Mouse (Mus musculus) CH12.LX (cell line): ENCODE data around the gene Atp5b. TPM values are rescaled to one million over a fixed set of nuclear protein-coding genes. Genes with fewer than 3 reads are reported as not detected.
"Not testable (repeated sequence)": the region's sequence is repeated elsewhere in the genome, so short reads cannot be mapped to it uniquely, and the experiment has no call there.

Experiments
- DNase-seq: peaks from one replicate; pipeline ENCODE4 v3.0.0-alpha.2; 2013; ENCODE audit errors: extremely low read depth
- H3K27ac ChIP-seq: 2 replicates; pipeline ENCODE4 v1.5.1; 2012; ENCODE audit warnings: low read depth, mild to moderate bottlenecking, control low read depth, moderate library complexity; ENCODE audit not compliant: insufficient read depth
- H3K27me3 ChIP-seq: replicated peaks from 2 replicates; pipeline ENCODE3; 2012; ENCODE audit warnings: inconsistent platforms
- H3K36me3 ChIP-seq, 2 experiments: replicated peaks in 1 of 2; 2 replicates each; pipeline versions ENCODE3 to v1.6.1; 2012; ENCODE audit warnings: inconsistent platforms in 1 of 2, low read length in 1 of 2, mild to moderate bottlenecking in 1 of 2, mixed read lengths in 1 of 2, moderate library complexity in 1 of 2; ENCODE audit not compliant: control insufficient read depth in 1 of 2, insufficient read depth in 1 of 2
- H3K4me1 ChIP-seq, 2 experiments: 2 replicates each; pipeline ENCODE4 v1.6.1; 2012; ENCODE audit warnings: inconsistent platforms in 1 of 2, moderate library complexity in 1 of 2; ENCODE audit not compliant: insufficient read depth in 2 of 2, control insufficient read depth in 1 of 2
- H3K4me2 ChIP-seq: 2 replicates; pipeline ENCODE4 v1.6.1; 2012; ENCODE audit warnings: low read depth, mild to moderate bottlenecking, control low read depth; ENCODE audit not compliant: poor library complexity, insufficient read depth, severe bottlenecking
- H3K4me3 ChIP-seq, 3 experiments: fragments of 150-350 bp in 1 of 3; sonication (generic) in 1 of 3; replicated peaks in 1 of 3; 2 replicates each; pipeline versions ENCODE3 to v1.5.1; 2011 to 2012; ENCODE audit warnings: low read depth in 2 of 3, low read length in 2 of 3, mild to moderate bottlenecking in 2 of 3, moderate library complexity in 2 of 3, control low read depth in 1 of 3, improper control_type of control experiment in 1 of 3, inconsistent platforms in 1 of 3, mixed read lengths in 1 of 3; ENCODE audit not compliant: poor library complexity in 1 of 3
- H3K79me2 ChIP-seq: replicated peaks from 2 replicates; pipeline ENCODE4 v1.6.1; 2012; ENCODE audit warnings: mild to moderate bottlenecking, moderate library complexity; ENCODE audit not compliant: control insufficient read depth, poor library complexity, insufficient read depth, severe bottlenecking; ENCODE audit errors: extremely low read depth
- H3K9ac ChIP-seq: 2 replicates; pipeline ENCODE4 v1.6.1; 2012; ENCODE audit warnings: low read depth, mild to moderate bottlenecking, control low read depth, moderate library complexity; ENCODE audit not compliant: insufficient read depth
- H3K9me3 ChIP-seq: replicated peaks from 2 replicates; pipeline ENCODE3; 2012; ENCODE audit warnings: low read length, inconsistent platforms, mixed read lengths
- MAZ ChIP-seq: IDR thresholded peaks from 2 replicates; pipeline ENCODE4 v1.6.1; 2012; ENCODE audit warnings: low read depth, mild to moderate bottlenecking, inconsistent platforms, low read length, improper control_type of control experiment, moderate library complexity
- POLR2A ChIP-seq: IDR thresholded peaks from 2 replicates; pipeline ENCODE4 v1.6.1; 2011; ENCODE audit warnings: low read depth, mild to moderate bottlenecking, improper control_type of control experiment, low read length
- POLR2AphosphoS2 ChIP-seq: IDR thresholded peaks from 2 replicates; pipeline ENCODE4 v1.6.1; 2011; ENCODE audit warnings: low read depth, low read length, improper control_type of control experiment
- SMC3 ChIP-seq: IDR thresholded peaks from 2 replicates; pipeline ENCODE4 v1.6.1; 2011; ENCODE audit warnings: low read depth, low read length, improper control_type of control experiment
- ZKSCAN1 ChIP-seq: IDR thresholded peaks from 2 replicates; pipeline ENCODE4 v1.6.1; 2012; ENCODE audit warnings: low read depth, inconsistent platforms, low read length, improper control_type of control experiment, borderline replicate concordance
- ZMIZ1 ChIP-seq: IDR thresholded peaks from 2 replicates; pipeline ENCODE4 v1.6.1; 2012; ENCODE audit warnings: low read depth, mild to moderate bottlenecking, inconsistent platforms, low read length, improper control_type of control experiment
- ZNF384 ChIP-seq: IDR thresholded peaks from 2 replicates; pipeline ENCODE4 v1.6.1; 2012; ENCODE audit warnings: low read depth, low read length, improper control_type of control experiment, inconsistent platforms
- dilution Hi-C: fragments of 300-500 bp; cut with MboI; formaldehyde crosslinking; loops from 2 replicates; pipeline ENCODE4 v1.14.3; 2020; ENCODE audit warnings: low sequenced_read_pairs; ENCODE audit not compliant: extremely low pct_unique_long_range_greater_than_20kb, extremely low pct_ligation_motif_present
- in situ Hi-C: fragments of 300-500 bp; cut with MboI; formaldehyde crosslinking; loops from 3 replicates; pipeline ENCODE4 v1.14.3; 2019; ENCODE audit warnings: low sequenced_read_pairs, low pct_ligation_motif_present, low pct_unique_long_range_greater_than_20kb, mixed read lengths
- polyA plus RNA-seq: library from polyadenylated mRNA; unstranded; fragments of >175 nt; gene quantifications from 2 replicates; pipeline ENCODE4 v1.2.1, GENCODE M21; 2012; ENCODE audit warnings: low read depth; ENCODE audit not compliant: insufficient read length
- total RNA-seq, 2 experiments: library from RNA; depleted of rRNA; stranded (reverse); fragments of 300-350 nt in 1 of 2; fragments of >200 nt in 1 of 2; gene quantifications; 2 replicates each; pipeline ENCODE4 v1.2.3; 2012 to 2014

Atp5b gene
- total and polyA plus RNA-seq, 3 experiments: 1,607 to 1,775 (median 1,695) TPM

DNA sequence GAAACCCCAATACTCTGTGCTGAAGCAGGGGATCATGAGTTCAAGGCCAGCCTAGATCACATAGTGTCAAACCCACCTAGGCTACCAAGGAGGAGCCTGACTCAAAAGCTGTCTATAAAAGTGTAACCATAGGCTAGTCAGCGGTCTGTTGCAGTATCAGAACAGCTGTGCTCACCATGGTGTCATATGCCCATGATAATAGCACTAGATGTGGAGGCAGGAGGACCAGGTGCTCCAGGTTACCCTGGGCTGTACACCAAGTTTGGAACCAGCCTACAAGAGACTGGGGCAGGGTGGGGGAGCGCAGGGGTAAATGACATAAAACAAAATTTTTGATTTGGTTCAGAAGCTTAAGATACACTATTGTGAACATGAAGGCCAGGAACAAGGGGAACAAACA is 33.3 kb upstream of the Atp5b start:
- no peaks in the 10 kb centered on the region for H3K9me3 ChIP-seq
- DNase-seq: no peak
- H3K27ac ChIP-seq: no peak overlapping the region; the same call in 1 of the 2 replicates
- H3K36me3 ChIP-seq: peaks cover 44 to 63% of the 10 kb centered on the region in 2 experiments
- dilution Hi-C loops: no loop called here
- TF ChIP-seq POLR2A (peak; percentile 41), MAZ (no peak), ZKSCAN1 (no peak)
- peaks cover 18% of the 10 kb centered on the region for H3K79me2 ChIP-seq
- H3K9ac ChIP-seq: no peak overlapping the region
- H3K4me1 ChIP-seq: peaks cover 0 to 3% of the 10 kb centered on the region in 2 experiments; a peak in 2 of 4 replicates
- H3K4me3 ChIP-seq: no peak overlapping the region
- H3K27me3 ChIP-seq: no peaks in the 10 kb centered on the region
- no peak overlapping the region for H3K4me2 ChIP-seq
- in situ Hi-C loops: no loop called here

DNA sequence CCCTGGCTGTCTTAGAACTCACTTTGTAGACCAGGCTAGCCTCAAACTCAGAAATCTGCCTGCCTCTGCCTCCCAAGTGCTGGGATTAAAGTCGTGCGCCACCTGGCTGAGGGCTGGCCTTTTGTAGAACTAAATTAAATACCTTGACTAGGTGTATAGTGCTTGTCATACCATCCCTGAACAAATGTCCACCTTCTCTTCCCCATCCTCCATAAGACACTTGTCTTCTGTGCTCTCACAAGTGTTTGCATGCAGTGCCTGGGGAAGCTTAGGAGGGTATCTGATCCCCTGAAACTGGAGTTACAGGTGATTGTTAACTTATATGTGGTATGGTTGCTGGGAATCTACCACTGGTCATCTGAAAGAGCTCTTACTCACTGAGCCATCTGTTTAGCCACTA is 32.7 kb upstream of the Atp5b start:
- H3K4me3 ChIP-seq: no peak overlapping the region
- H3K4me1 ChIP-seq: no peaks in the 10 kb centered on the region
- no peak for DNase-seq
- peaks cover 40 to 57% of the 10 kb centered on the region in 2 experiments for H3K36me3 ChIP-seq
- H3K27me3 ChIP-seq: no peaks in the 10 kb centered on the region
- peak; percentile 62; the same call in 1 of the 2 replicates for TF ChIP-seq POLR2AphosphoS2
- TF ChIP-seq ZMIZ1: peak; percentile 66; the same call in 1 of the 2 replicates
- TF ChIP-seq ZKSCAN1: no peak
- in situ Hi-C loops: no loop called here
- peaks cover 14% of the 10 kb centered on the region for H3K79me2 ChIP-seq
- no peaks in the 10 kb centered on the region for H3K9me3 ChIP-seq
- no peak overlapping the region for H3K9ac ChIP-seq
- dilution Hi-C loops: no loop called here
- H3K4me2 ChIP-seq: no peak overlapping the region
- H3K27ac ChIP-seq: no peak overlapping the region

DNA sequence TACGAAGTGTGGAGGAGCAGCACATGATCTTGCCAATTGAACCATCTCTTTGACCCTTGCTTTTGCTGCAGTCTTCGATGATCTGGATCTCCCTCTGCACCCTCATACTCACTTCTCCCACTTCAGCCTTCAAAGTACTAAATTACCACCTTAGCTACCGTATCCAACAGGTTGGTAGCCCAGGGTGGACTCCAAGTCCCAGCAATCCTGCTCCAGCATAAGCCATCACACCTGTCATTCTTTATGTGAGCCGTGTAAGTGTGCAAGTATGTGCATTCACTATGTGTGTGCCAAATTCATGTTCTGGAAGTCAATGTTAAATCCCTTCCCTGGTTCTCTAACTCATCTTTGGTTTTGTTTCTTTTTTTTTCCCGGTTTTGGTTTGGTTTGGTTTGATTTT is 31.5 kb upstream of the Atp5b start:
- no peaks in the 10 kb centered on the region for H3K9me3 ChIP-seq
- no peaks in the 10 kb centered on the region for H3K27me3 ChIP-seq
- H3K4me1 ChIP-seq: no peaks in the 10 kb centered on the region
- H3K9ac ChIP-seq: no peak overlapping the region
- no peak overlapping the region for H3K4me3 ChIP-seq
- H3K27ac ChIP-seq: no peak overlapping the region
- H3K36me3 ChIP-seq: peaks cover 29 to 45% of the 10 kb centered on the region in 2 experiments
- H3K79me2 ChIP-seq: 0 out of 2 replicates have a peak, but pooled peaks cover 4% of the 10 kb centered on the region
- TF ChIP-seq SMC3 (no peak), POLR2A (0 out of 2 replicates have a peak, but pooled peaks have one; percentile 11)
- no peak overlapping the region for H3K4me2 ChIP-seq
- DNase-seq: no peak
- dilution Hi-C loops (no loop called here), in situ Hi-C loops (no loop called here)

DNA sequence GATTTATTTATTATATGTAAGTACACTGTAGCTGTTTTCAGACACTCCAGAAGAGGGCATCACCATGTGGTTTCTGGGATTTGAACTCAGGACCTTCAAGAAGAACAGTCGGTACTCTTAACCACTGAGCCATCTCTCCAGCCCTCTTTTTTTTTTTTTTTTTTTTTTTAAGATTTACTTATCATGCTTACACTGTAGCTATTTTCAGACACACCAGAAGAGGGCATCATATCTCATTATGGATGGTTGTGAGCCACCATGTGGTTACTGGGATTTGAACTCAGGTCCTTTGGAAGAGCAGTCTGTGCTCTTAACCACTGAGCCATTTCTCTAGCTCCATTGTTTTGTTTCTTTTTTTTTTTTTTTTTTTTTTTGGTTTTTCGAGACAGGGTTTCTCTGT is 30.9 kb upstream of the Atp5b start:
- DNase-seq, H3K79me2 ChIP-seq, in situ Hi-C loops, H3K9ac ChIP-seq, H3K4me2 ChIP-seq, H3K9me3 ChIP-seq, H3K4me3 ChIP-seq, H3K27ac ChIP-seq, H3K4me1 ChIP-seq, dilution Hi-C loops, H3K27me3 ChIP-seq: not testable (repeated sequence)
- peaks cover 26 to 42% of the 10 kb centered on the region in 2 experiments for H3K36me3 ChIP-seq
- peak; percentile 54; the same call in 1 of the 2 replicates for TF ChIP-seq ZNF384
